Mouse (Mus musculus) heart, adult 8-10 months (tissue): Measurements from ENCODE around the gene Pom121. TPM values are rescaled to one million over a fixed set of nuclear protein-coding genes. Genes with fewer than 3 reads are reported as not detected.
"Not testable (repeated sequence)": the region's sequence is repeated elsewhere in the genome, so short reads cannot be mapped to it uniquely, and the experiment has no call there.

Experiments
- DNase-seq: peaks from one replicate; pipeline ENCODE4 v3.0.0; 2022; ENCODE audit warnings: low spot score
- total RNA-seq, 4 experiments: library from RNA; stranded (reverse); gene quantifications; 2 replicates each; pipeline ENCODE4 v1.2.4; 2022

Pom121 gene
- total RNA-seq, result 10 to 100 TPM in 3 of 4 experiments, 1 to 10 TPM in 1; 9.4 to 11.7 (median 10.8) TPM

DNA sequence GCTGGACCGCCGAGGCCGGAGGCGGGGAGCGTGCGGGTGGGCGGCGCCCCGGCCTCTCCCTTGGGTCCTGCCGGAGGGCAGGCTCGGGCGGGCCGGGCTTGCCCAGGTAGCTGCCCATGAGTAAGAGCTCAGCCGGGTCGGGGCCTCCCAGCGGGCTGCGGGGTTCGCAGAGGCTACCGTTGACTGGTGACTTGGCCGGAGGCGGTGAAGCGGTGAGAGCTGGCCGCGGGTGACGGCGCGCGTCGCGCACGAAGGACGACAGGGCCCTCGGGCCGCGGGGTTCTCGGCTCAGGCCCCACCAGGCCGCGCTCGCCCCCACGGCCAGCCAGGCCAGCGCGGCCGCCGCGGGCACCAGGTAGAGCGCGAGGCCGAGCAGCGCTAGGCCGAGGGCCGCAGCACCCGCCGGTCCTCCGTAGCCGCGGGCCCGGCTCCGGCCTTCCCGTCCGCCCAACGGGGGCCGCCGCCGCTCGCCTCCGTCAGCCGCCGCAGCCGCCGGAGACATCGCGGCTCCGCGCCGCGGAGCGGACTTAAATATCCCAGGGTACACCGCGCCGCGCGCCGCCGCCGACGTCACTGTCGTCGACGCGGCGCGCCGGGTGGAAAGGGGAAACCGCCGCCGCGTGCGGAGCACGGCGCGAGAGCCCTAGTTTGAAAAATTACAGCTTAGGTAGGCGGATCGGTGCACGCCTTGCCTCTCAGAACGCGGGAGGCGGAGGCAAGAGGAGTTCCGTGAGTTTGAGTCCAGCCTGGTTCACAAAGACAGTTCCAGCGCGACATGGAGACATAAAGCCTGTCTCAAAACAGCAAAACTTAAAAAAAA is at the start of gene Pom121:
Gene Pom121, minus strand, starts transcription at position 543 of the 820 bp plus-strand sequence.
- peak; percentile 63 for DNase-seq

DNA sequence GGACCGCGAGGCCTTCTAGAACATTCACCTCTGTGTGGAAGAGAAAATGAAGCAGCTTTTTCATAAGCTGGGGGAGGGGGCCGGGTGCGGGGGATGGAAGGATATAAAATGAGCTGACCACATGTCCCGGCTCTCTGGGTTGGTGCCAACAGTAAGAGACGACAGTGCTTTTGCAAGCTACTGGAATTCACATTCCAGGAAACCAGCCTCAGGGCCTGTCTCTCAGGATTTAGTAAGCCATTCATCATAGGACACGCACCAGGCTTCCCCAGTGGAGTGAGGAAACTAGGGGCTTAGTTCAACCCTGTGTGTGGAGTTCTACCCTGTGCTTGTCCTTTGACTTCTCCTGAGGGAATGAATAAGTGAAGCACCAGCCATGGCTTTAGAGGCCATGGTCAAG is 48.1 kb upstream of the Pom121 start:
- DNase-seq, result no peak

DNA sequence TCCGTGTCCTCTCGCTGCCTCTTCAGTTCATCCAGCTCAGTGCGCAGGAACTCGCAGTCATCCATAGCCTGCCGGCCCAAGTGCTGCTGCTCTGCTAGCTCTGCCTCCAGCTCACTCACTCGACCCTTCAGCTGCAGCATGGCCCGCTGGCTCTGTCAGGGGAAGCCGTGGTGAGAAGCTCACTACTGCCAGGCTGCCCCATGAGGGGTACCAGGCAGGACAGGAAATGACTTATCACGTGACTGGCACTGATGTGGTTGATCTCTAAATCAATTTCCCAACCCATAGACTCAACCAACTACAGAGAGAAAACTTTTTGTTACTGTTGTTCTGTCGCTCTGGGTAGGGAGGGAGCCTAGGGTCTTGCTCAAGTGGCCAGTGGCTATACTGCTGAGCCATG is 40.7 kb upstream of the Pom121 start:
- no peak for DNase-seq

DNA sequence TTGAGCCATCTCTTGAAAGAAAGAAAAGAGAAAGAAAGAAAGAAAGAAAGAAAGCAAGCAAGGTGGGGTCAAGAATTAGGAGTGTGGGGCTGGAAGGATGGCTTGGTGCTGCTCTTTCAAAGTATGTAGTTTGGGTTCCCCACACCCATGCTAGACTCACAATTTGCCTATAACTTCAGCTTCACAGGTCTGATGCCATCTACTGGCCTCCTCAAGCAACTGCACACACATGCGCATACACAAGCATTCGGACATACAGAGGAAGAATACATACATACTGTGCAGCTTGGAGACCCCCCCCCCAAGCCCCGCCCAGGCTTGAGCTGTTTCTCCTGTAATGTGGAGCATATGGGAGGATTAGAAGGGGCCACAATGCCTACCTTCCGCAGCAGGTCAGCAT is 39.5 kb upstream of the Pom121 start:
- no peak for DNase-seq

DNA sequence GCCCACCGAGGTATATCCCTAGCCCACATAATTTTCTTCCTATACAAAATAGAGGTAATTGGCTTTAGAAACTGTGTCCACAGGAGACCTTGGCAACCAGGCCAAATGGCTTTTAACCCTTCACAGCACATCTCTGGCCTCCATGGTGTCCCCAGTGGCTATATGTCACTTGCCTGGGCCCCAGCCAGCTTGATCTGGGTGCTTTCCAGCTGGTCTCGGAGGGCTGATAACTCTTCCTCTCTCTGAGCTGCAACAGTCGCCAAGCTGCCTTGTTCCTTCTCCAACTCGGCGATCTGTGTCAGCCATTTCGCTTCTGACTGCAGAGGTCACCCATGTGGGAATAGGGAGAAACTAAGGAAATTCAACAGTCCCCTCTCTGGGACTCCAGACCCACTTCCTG is 36.8 kb upstream of the Pom121 start:
- no peak for DNase-seq

DNA sequence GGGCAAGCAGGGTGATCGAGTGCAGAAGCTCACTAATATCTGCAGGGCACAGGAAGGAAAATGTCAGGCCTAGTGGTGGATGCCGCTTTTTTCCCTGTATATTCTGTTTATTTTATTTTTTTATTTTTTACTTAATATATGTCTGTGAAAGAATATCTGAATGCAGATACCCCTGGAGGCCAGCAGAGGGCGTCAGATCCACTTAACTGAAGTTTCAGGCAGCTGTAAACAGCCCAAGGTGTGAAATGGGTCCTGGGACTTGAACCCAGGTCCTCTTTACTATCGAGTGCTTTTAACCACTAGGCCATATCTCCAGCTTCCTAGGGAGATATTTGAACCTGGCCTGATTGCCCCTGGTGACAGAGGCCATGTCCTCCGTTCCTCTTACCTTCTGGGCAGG is 34.4 kb upstream of the Pom121 start:
- DNase-seq, result no peak

DNA sequence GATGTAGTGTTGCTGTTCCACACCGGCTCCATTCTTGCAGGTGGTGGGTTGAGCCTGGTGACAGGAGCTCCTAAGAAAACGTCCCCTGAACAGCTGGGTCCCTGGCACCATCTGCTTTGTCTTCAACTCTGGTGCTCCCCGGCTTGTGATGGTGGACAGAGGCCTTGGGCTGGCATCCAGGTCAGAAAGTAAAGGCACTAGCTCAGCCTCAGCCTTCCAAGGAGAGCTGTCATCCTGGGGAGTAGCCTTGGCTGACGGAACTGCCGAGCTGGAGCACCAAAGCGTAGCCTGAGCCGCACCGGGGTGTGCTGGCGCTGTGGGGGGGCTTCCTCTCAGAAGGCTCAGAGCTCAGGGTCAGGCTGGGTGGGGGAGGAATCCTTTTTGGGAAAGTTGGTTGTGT is 15.9 kb upstream of the Pom121 start:
- no peak for DNase-seq

DNA sequence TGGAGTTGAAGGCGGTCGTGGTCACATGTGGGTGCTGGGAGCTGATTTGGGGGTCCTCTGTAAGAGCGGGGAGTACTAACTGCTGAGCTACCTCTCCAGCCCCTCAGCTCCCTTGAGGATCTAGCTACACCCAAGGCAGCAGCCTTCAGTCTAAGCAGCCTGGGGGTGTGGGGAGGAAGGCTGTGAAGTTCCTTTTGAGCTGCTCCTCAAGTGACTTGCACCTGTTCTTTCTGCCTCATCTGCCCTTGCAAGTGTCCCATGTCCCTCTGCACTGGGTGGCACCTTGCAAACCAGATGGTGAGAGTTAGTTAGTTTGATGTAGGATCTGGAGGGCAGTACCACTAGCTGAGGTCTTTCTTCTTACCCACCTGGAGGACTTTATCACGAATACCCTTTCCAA is 13.8 kb upstream of the Pom121 start:
- no peak for DNase-seq

DNA sequence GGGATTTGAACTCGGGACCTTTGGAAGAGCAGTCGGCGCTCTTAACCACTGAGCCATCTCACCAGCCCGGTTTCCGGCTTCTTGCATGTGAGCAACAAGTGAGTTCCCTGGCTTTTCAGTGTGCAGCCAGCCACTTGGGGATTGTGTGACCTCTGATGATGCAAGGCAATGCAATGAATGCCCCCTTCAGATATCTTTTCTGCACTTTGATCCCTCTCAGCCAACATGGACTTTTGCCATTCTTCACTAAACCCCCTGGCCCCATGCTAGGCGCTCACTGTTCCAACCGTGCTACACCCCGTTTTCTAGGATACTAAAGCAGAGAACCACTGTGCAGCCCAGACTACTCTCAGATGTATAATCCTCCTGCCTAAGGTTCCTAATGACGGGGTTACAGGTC is 11.1 kb upstream of the Pom121 start:
- DNase-seq, result no peak

DNA sequence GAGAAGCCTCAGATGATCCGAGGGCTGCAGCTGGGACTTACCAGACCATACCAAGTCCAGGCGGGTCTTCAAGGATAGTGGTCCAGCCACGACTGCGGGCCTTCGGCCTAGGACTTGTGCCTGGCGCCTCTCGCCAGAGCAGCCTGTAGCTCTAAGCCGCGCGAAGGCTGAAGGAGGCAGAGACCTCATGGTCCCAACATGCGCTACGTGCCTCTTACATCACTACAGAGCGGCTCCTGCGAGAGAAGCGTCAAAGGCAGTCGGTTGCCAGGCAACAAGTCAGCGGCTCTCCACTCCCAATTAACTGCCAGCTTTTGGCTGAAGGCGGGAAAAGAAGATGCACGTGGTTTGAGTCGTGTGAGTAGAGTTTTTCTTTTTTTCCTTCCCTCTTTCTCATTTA is 10.3 kb upstream of the Pom121 start:
- DNase-seq, result no peak

DNA sequence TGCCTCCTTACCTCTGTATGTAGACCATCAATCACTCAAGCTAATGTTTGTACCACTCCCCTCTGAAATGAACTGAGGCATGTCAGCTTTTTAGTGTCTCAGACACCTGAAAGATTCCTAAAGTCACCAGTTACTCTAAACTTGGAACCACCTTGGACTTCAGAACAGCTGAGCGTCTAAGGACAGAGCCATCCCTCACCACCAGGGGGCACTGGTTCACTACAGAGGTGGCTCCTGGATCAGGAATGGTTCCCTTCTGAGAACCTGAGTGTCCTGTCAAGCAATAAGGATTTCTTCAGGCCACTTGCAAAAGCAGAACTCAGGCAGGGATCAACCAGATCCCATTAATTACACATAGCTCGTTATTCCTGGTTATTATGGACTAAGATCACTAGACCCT is 5.9 kb upstream of the Pom121 start:
- DNase-seq, result peak; percentile 60

DNA sequence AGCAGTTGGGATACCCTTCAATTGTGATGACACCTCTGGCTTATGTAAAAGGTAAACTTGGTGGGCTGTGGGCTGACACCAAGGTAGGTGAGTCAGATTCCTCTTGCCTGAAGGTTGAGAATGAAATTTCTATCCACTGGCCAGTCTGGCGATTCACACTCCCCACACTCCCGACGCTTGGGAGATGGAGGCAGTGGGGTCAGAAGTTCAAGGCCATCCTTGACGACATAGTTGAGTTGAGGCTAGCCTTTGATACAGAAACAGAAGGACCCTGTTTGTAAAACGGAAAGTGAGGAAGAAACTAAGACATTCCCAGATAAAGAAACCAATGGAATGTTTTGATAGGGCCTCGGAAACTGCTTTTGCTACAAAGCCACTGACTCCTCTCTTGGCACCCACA is 5.0 kb upstream of the Pom121 start:
- DNase-seq, result no peak

DNA sequence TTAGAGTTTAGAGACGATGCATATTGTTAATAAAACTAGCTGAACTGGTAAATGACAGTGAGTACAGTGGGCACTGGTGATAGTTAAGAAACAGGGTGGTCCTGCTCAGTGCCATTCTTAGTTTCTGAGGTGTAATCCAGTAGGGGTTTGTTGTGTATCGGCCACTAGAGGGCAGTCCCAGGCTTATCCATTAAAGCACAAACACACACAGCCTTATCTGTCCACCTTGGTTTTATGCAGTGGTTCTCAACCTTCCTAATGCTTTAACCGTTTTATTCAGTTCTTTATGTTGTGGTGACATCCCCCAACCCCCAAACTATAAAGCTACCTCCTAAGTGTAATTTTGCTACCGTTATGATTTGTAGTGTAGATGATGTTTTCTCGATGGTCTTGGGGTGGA is 1.5 kb upstream of the Pom121 start:
- peak; percentile 16 for DNase-seq

DNA sequence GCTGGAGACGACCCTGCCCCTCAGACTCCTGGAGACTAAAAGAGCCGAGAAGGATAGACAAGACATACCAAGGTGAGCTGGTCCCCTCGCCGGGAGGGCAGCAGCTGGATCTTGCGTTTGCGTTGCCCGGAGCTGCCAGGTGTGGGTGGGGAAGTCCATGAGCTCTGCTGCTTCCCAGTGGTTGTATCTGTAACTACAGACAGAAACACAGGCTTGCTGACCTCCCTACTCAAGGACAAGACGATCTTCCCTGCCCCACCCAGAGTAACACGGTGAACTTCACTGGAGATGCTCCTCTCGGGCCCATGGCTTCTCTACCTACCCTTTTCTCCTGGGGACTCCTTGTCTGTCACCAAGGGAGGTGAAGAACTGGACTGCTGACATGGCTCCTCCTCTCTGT is 10.6 kb downstream of the Pom121 start:
- DNase-seq, result no peak

DNA sequence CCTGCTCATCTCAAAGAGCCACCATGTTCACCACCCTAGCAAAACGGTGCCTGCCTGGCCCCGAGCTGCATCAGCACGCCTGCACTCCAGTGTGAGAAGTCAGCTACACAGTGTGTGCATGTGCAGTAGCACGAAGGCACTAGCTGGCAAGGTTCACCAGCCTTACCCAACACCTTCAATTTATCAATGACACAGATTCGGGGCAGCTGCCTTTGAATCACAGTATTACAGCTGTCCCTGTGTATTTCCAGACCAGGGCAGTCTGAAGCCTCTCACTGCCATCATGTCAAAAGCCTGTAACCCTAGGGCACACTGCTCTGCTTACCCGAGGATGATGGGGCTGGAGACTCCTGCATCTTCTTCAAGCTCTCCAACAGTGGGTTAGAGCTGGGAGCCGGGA is 11.6 kb downstream of the Pom121 start:
- no peak for DNase-seq

DNA sequence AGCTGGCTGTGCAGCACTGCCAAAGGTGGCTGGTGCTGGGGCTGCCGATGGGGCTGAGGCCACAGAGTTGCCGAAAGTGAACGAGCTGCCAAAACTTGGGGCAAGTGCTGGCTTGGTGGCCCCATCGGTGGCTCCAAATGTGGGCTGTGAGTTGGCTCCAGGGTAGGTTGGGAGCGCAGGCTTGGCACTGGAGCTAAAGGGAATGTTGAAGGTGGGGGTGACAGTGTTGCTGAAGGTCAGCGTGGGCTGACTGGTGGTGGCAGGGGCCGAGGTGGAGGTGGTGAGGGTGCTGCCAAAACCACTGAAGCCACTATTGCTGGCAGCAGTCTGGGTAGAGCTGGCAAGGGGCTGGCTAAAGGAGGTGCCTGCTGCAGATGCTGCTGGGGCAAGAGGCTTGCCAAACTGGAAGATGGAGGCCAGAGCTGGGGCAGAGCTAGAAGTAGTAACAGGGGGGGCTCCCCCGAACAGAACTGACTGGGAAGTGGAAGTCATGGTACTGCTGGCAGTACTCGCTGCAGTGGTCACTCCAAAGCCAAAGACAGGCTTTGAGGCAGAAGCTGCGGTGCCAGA is 12.9 kb downstream of the Pom121 start:
- peak; percentile 40 for DNase-seq

DNA sequence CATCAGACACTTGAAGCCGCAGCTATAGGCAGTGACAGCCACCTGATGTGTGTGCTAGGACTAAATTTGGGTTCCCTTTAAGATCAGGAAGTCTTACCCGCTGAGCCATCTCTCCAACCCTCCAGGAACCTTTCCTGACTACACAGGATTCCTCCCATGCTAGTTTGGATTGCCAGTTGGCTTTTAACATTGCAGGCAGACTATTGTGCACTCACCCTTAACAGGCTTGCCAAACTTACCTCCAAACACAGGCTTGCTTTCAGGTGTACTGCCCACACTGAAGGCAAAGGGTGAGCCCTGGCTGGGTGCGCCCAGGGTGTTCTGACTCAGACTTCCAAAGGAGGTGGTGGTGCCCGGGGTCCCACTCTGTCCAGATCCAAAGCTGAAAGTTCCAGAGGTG is 13.7 kb downstream of the Pom121 start:
- DNase-seq, result no peak

DNA sequence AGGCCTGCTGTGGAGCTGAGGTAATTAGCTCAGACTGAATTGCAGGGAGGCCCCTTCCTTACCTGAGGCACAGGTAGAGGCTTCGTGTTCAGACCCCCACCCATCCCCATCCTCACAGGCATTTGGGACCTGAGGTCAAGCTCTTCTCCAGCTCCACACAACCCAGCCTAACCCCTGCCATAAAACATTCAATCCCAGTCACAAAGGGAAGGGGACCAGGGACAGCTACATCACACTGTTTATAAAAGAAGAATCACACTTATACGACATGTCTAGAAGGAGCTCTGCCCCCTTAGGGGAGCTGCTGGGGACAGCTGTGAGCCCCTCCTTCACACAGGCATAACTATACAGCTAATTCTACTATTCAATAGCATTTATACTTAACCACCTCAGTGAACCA is 18.0 kb downstream of the Pom121 start:
- no peak for DNase-seq

DNA sequence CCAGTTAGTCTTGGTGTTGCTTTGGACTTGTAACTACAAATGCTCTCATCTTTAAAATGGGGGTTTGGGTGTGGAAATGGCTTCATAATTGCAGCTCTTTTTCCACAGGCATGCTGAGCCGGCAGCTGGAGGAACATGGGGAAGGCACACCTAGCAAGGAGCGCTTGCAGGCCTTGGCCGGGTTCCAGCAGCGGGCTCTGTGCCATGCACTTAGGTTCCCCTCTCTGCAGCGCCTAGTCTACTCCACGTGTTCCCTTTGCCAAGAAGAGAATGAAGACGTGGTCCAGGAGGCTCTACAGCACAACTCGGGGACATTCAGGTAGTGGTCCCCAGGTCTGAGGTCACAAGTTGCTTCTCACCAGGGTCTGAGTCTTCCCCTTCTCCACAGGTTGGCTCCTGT is 19.2 kb downstream of the Pom121 start:
- DNase-seq, result no peak

DNA sequence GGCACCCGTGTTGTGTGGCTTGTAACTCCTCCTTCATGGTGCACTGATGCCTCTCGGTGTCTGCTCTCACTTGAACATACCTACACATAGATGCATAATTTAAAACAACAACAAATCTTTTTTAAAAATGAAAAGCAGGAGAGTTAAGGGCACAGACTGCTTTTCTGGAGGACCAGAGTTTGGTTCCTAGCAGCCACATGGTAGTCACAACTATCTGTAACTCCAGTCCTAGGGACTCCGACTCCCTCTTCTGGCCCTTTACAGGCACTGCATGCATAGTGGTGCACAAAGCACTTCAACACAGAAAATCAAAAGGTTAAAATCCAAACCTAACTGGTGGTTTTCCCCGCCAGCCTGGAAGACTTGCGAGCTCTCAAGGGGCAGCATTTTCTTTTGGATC is 20.7 kb downstream of the Pom121 start:
- DNase-seq, result no peak

DNA sequence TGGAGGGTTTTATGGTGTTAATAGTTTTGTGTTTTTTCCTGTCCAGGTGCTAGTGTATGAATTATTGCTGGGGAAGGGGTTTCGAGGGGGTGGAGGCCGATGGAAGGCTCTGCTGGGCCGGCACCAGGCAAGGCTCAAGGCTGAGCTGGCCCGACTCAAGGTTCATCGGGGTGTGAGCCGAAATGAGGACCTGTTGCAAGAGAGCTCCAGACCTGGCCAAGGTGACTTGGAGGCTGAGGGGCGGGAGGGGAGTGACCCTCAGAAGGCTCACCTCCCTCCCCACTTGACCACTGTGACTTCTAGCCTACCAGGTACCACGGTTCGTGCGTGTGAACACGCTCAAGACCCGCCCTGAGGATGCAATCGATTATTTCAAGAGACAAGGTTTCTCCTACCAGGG is 23.2 kb downstream of the Pom121 start:
- no peak for DNase-seq

DNA sequence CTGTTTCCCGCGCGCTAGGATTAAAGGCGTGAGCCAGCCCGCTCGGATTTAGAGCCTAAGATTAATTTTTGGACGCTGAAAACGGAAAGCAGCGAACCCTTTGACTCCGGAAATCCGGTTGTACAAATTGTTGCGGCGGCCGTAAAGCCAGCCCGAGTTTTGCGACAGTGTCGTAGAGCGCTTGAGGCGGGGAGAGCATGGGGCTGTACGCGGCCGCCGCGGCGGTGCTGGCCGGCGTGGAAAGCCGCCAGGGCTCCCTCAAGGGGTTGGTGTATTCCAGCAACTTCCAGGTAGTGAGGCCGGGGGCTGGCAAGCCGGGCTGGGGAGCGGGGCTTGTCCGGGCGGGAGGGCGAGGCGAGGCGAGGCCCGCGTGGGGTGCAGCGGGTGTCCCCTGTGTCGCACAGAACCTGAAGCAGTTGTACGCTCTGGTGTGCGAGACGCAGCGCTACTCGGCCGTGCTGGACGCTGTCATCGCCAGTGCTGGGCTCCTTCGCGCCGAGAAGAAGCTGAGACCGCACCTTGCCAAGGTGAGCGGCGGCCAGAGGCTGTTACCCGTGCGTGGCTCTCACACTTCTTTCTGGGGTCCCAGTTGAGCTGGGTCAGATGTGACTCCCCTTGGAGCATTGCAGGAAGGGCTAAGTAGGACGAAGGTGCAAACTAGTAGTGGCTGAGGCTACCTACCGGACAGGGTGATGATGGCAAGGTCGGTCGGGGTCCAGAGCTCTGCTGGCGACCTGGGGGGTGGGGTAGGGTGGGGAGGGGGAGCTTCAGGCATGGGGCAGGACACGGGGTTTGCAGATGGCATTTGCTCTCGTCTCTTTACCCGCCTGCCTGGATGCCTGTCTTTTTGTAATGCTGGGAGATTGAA is 24.3 kb downstream of the Pom121 start, which contains the start of gene Nsun5:
Gene Nsun5, plus strand, starts transcription at position 167 of the 868 bp plus-strand sequence.
- DNase-seq, result peak; percentile 95

DNA sequence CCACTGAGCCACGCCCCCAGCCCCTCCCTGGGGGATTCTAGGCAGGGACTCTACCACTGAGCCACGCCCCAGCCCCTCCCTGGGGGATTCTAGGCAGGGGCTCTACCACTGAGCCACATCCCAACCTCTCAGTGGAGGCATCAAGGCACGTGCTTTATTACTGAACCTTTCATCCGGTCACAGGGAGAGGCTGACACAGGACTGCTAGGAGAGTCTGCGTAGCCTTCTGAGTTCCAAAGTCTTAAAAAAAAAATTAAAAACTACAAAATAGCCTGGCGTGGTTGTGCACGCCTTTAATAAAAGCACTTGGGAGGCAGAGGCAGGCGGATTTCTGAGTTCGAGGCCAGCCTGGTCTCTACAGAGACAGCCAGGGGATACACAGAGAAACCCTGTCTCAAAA is 25.1 kb downstream of the Pom121 start:
- DNase-seq, result not testable (repeated sequence)
